Mouse (Mus musculus): ENCODE results near the gene Pawr. TPM values are rescaled to one million over a fixed set of nuclear protein-coding genes. Genes with fewer than 3 reads are reported as not detected.

The Pawr gene
- polyA plus RNA-seq, 1 experiment from 2014 or later = 12.9 TPM

DNA sequence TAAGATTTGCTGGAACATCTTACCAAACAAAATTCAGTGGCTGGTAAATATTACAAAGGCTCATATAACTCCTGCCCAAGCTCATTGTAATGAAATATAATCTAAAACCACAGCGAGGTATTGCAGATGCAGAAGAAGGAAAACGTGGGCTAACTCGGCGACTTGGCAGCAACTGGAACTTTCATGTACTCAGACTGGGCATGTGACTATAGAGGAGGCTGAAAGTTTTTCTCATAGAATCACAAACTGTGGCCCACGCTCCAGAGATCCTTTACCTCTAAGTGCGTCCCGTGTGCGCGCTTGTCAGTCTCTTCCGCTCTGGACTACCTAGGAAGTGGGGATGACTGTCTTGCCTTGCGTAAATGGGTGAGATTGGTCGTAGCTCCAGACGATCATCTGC, 41.9 kb upstream of the Pawr start:
- no peak for DNase-seq (ENCODE audit: low spot score)
- no peak for ATAC-seq (replicated peaks; ENCODE audit: low FRiP score, low TSS enrichment, low read depth)

DNA sequence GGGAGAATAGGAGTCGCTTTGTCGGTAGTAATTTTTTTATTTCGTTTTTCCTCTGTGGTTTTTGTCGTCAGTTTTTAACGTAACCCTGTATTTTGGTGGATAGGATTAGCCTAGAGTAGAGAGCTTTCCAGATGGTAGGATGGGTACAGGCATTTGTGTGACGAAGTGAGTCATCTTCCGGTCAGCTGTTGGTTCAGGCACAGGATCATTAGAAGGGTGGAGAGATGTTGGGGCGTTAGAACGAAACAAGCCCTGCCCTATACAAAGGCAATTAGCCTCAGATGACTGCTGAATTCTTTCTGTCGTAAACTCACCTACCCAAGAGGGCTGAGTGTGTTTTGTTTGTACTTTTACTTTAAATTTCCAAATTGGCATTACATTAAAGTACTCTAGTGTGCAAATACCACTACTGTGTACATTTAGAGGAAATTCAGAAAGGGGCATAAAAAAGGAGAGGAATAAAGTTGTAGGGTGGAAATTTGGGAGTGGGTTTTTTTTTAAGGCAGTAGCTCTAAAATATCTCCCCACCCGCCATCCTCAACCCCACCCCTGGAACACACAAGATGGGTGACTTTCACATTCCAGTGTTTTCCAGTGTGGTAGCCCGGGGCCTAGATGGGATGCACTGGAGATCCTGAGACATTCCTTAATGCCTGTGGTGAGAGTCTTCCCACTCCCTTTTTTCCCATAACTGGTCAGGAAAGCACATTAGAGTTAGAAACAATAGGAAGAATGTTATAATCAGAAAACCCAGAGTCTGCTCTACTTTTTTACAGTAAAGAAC, 40.0 kb upstream of the Pawr start:
- H3K9me3 ChIP-seq (ENCODE audit: control insufficient read depth, low read length) = no peaks in the 10 kb centered on the region
- H3K36me3 ChIP-seq (ENCODE audit: control insufficient read depth, insufficient read depth, low read length) = no peaks in the 10 kb centered on the region
- 81% methylated on average over 12 of the region's 12 CpGs for WGBS
- DNase-seq (ENCODE audit: low spot score) (no peak), ATAC-seq (replicated peaks; ENCODE audit: low FRiP score, low TSS enrichment, low read depth) (no peak)
- no peak overlapping the region for H3K27ac ChIP-seq (ENCODE audit: low read depth)
- H3K4me2 ChIP-seq (ENCODE audit: low read length) = no peak overlapping the region
- H3K4me1 ChIP-seq (replicated peaks; ENCODE audit: control insufficient read depth, insufficient read depth, low read length) = no peaks in the 10 kb centered on the region
- H3K27me3 ChIP-seq (replicated peaks; ENCODE audit: control insufficient read depth, insufficient read depth, low read length) = no peaks in the 10 kb centered on the region
- no peak overlapping the region for H3K4me3 ChIP-seq (ENCODE audit: low read depth, low read length)
- no peak overlapping the region for H3K9ac ChIP-seq (ENCODE audit: low read length)

More for the DNA sequence above, 41.9 kb upstream of the Pawr start:
- Histone ChIP-seq H3K4me1 (replicated peaks; ENCODE audit: control insufficient read depth, insufficient read depth, low read length) (no peaks in the 10 kb centered on the region), H3K4me2 (ENCODE audit: low read length) (no peak overlapping the region), H3K4me3 (ENCODE audit: low read depth, low read length) (no peak overlapping the region), H3K27ac (ENCODE audit: low read depth) (no peak overlapping the region), H3K36me3 (ENCODE audit: control insufficient read depth, insufficient read depth, low read length) (no peaks in the 10 kb centered on the region), H3K27me3 (replicated peaks; ENCODE audit: control insufficient read depth, insufficient read depth, low read length) (no peaks in the 10 kb centered on the region), H3K9me3 (ENCODE audit: control insufficient read depth, low read length) (no peaks in the 10 kb centered on the region), H3K9ac (ENCODE audit: low read length) (no peak overlapping the region)
- WGBS = 94% methylated on average over 13 of the region's 13 CpGs

- Histone ChIP-seq H3K9ac (ENCODE audit: low read length) (no peak overlapping the region), H3K4me3 (ENCODE audit: low read depth, low read length) (no peak overlapping the region), H3K27ac (ENCODE audit: low read depth) (no peak overlapping the region), H3K27me3 (replicated peaks; ENCODE audit: control insufficient read depth, insufficient read depth, low read length) (no peaks in the 10 kb centered on the region), H3K4me2 (ENCODE audit: low read length) (no peak overlapping the region), H3K36me3 (ENCODE audit: control insufficient read depth, insufficient read depth, low read length) (no peaks in the 10 kb centered on the region), H3K4me1 (replicated peaks; ENCODE audit: control insufficient read depth, insufficient read depth, low read length) (no peaks in the 10 kb centered on the region), H3K9me3 (ENCODE audit: control insufficient read depth, low read length) (no peaks in the 10 kb centered on the region)
- no peak for DNase-seq (ENCODE audit: low spot score)
- no peak for ATAC-seq (replicated peaks; ENCODE audit: low FRiP score, low TSS enrichment, low read depth)
- WGBS = 92% methylated on average over 4 of the region's 4 CpGs
Measured at GRCm38 (mm10) chr10:108292651-108293050, 39.3 kb upstream of the Pawr start.

- ATAC-seq (replicated peaks; ENCODE audit: low FRiP score, low TSS enrichment, low read depth) (no peak), DNase-seq (ENCODE audit: low spot score) (no peak)
- Histone ChIP-seq H3K27me3 (replicated peaks; ENCODE audit: control insufficient read depth, insufficient read depth, low read length) (no peaks in the 10 kb centered on the region), H3K4me1 (replicated peaks; ENCODE audit: control insufficient read depth, insufficient read depth, low read length) (no peaks in the 10 kb centered on the region), H3K27ac (ENCODE audit: low read depth) (no peak overlapping the region), H3K9me3 (ENCODE audit: control insufficient read depth, low read length) (no peaks in the 10 kb centered on the region), H3K36me3 (ENCODE audit: control insufficient read depth, insufficient read depth, low read length) (no peaks in the 10 kb centered on the region), H3K4me3 (ENCODE audit: low read depth, low read length) (no peak overlapping the region), H3K4me2 (ENCODE audit: low read length) (no peak overlapping the region), H3K9ac (ENCODE audit: low read length) (no peak overlapping the region)
- WGBS = 89% methylated on average over 16 of the region's 16 CpGs
Measured at GRCm38 (mm10) chr10:108293620-108294195, 38.2 kb upstream of the Pawr start.

GRCm38 (mm10) chr10:108294766-108295165, 37.2 kb upstream of the Pawr start:
- ATAC-seq (replicated peaks; ENCODE audit: low FRiP score, low TSS enrichment, low read depth) (no peak), DNase-seq (ENCODE audit: low spot score) (no peak)
- H3K9ac ChIP-seq (ENCODE audit: low read length) = no peak overlapping the region
- H3K4me2 ChIP-seq (ENCODE audit: low read length) = no peak overlapping the region
- WGBS = 91% methylated on average over 7 of the region's 7 CpGs
- H3K4me3 ChIP-seq (ENCODE audit: low read depth, low read length) = no peak overlapping the region
- H3K4me1 ChIP-seq (replicated peaks; ENCODE audit: control insufficient read depth, insufficient read depth, low read length) = no peaks in the 10 kb centered on the region
- no peaks in the 10 kb centered on the region for H3K9me3 ChIP-seq (ENCODE audit: control insufficient read depth, low read length)
- H3K27ac ChIP-seq (ENCODE audit: low read depth) = no peak overlapping the region
- H3K27me3 ChIP-seq (replicated peaks; ENCODE audit: control insufficient read depth, insufficient read depth, low read length) = no peaks in the 10 kb centered on the region
- H3K36me3 ChIP-seq (ENCODE audit: control insufficient read depth, insufficient read depth, low read length) = no peaks in the 10 kb centered on the region

GRCm38 (mm10) chr10:108296446-108296845, 35.5 kb upstream of the Pawr start:
- ATAC-seq (replicated peaks; ENCODE audit: low FRiP score, low TSS enrichment, low read depth) (no peak), DNase-seq (ENCODE audit: low spot score) (no peak)
- 93% methylated on average over 7 of the region's 7 CpGs for WGBS
- Histone ChIP-seq H3K9me3 (ENCODE audit: control insufficient read depth, low read length) (no peaks in the 10 kb centered on the region), H3K27ac (ENCODE audit: low read depth) (no peak overlapping the region), H3K4me1 (replicated peaks; ENCODE audit: control insufficient read depth, insufficient read depth, low read length) (no peaks in the 10 kb centered on the region), H3K27me3 (replicated peaks; ENCODE audit: control insufficient read depth, insufficient read depth, low read length) (no peaks in the 10 kb centered on the region), H3K4me3 (ENCODE audit: low read depth, low read length) (no peak overlapping the region), H3K36me3 (ENCODE audit: control insufficient read depth, insufficient read depth, low read length) (no peaks in the 10 kb centered on the region), H3K4me2 (ENCODE audit: low read length) (no peak overlapping the region), H3K9ac (ENCODE audit: low read length) (no peak overlapping the region)

DNA sequence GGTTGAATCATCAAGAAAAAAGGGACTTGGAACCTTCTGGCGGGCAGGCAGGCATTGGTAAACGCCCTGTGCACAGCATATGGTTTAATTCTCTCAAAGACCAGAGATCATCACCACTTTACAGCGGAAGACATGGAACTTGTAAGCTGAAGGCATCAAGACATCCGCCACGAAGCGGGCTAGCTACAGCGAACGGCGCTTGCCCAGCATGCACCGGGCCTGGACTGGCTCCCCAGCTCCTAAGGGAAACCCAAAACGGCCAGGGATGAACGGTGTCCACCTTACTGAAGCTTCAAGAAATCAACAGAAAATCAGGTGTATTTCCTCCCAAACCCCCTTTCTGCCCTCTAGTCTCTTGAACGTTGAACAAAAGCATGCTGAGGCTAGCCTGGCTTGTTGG, 33.7 kb upstream of the Pawr start:
- no peak for ATAC-seq (replicated peaks; ENCODE audit: low FRiP score, low TSS enrichment, low read depth)
- no peaks in the 10 kb centered on the region for H3K9me3 ChIP-seq (ENCODE audit: control insufficient read depth, low read length)
- H3K9ac ChIP-seq (ENCODE audit: low read length) = no peak overlapping the region
- H3K4me3 ChIP-seq (ENCODE audit: low read depth, low read length) = no peak overlapping the region
- no peak overlapping the region for H3K4me2 ChIP-seq (ENCODE audit: low read length)
- no peaks in the 10 kb centered on the region for H3K27me3 ChIP-seq (replicated peaks; ENCODE audit: control insufficient read depth, insufficient read depth, low read length)
- no peaks in the 10 kb centered on the region for H3K36me3 ChIP-seq (ENCODE audit: control insufficient read depth, insufficient read depth, low read length)
- DNase-seq (ENCODE audit: low spot score) = no peak
- WGBS = 94% methylated on average over 13 of the region's 13 CpGs
- H3K27ac ChIP-seq (ENCODE audit: low read depth) = no peak overlapping the region
- no peaks in the 10 kb centered on the region for H3K4me1 ChIP-seq (replicated peaks; ENCODE audit: control insufficient read depth, insufficient read depth, low read length)

GRCm38 (mm10) chr10:108298841-108299545, 32.9 kb upstream of the Pawr start:
- ATAC-seq (replicated peaks; ENCODE audit: low FRiP score, low TSS enrichment, low read depth) (no peak), DNase-seq (ENCODE audit: low spot score) (no peak)
- no peak overlapping the region for H3K9ac ChIP-seq (ENCODE audit: low read length)
- no peaks in the 10 kb centered on the region for H3K4me1 ChIP-seq (replicated peaks; ENCODE audit: control insufficient read depth, insufficient read depth, low read length)
- WGBS = 72% methylated on average over 16 of the region's 17 CpGs
- no peak overlapping the region for H3K27ac ChIP-seq (ENCODE audit: low read depth)
- H3K4me3 ChIP-seq (ENCODE audit: low read depth, low read length) = no peak overlapping the region
- H3K27me3 ChIP-seq (replicated peaks; ENCODE audit: control insufficient read depth, insufficient read depth, low read length) = no peaks in the 10 kb centered on the region
- no peak overlapping the region for H3K4me2 ChIP-seq (ENCODE audit: low read length)
- H3K9me3 ChIP-seq (ENCODE audit: control insufficient read depth, low read length) = no peaks in the 10 kb centered on the region
- no peaks in the 10 kb centered on the region for H3K36me3 ChIP-seq (ENCODE audit: control insufficient read depth, insufficient read depth, low read length)
